Mouse (Mus musculus) olfactory bulb, adult 2 months (tissue): ENCODE data around the gene Ptprc.

Experiments used
- CTCF ChIP-seq: fragments of 200-500 bp; IDR thresholded peaks from 2 replicates; pipeline ENCODE4 v1.5.1; 2012; ENCODE audit warnings: low read depth, mild to moderate bottlenecking, low read length, moderate library complexity; ENCODE audit not compliant: insufficient read depth
- POLR2A ChIP-seq: fragments of 200-500 bp; IDR thresholded peaks from 2 replicates; pipeline ENCODE4 v1.6.1; 2012; ENCODE audit warnings: mild to moderate bottlenecking, low read depth, low read length, moderate library complexity; ENCODE audit not compliant: insufficient read depth

DNA sequence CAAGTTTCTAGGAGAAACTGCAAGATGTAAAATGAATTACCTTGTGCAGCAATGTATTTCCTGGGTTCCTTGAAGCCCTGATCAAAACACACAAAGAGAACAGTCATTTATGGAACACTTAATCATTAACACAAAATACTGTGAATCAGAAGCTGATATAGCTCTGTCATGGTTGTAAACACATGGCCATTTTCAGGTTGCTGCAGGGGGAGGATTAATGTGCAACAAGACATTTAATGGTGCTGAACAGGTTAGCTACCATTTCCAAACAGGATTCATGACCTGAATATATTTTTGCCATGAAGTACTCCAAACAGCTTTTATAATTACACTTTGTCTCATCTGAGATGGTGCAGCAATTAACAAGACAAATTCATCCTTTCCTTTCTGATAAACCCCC lies 91.8 kb downstream of the Ptprc start:
- TF ChIP-seq POLR2A (no peak), CTCF (no peak)
